ENCODE assay signal across 34 mouse cellular contexts in genomic region chr1:174959837-174960236, GRCm38 (mm10). TPM values are rescaled to one million over a fixed set of nuclear protein-coding genes. Genes with fewer than 3 reads are reported as not detected.
"Had no signal": no experiment of that assay in that cellular context is flagged by ENCODE, and none has a peak within 500 bp of the region (broad histone marks: within the 10 kb centered on the region; RNA-seq: fewer than 3 reads in every experiment).

No protein-coding gene starts in this region.

- DNase-seq: left cerebral cortex, postnatal 4 days; liver, embryonic 13.5 days; lung, adult 18-20 months; lung, adult 2 months; lung, embryonic 14.5 days; lung, postnatal 10 days; lung, postnatal 14 days; lung, postnatal 36 days; lung, postnatal 4 days; midbrain, embryonic 14.5 days had no signal

- H3K4me1 ChIP-seq: limb, embryonic 10.5 days; limb, embryonic 12.5 days; limb, embryonic 13.5 days; limb, embryonic 15.5 days; liver, embryonic 13.5 days; liver, embryonic 15.5 days; lung, embryonic 15.5 days; megakaryocyte, embryonic 14.5 days; midbrain, embryonic 15.5 days; neural tube, embryonic 12.5 days had no signal

- ATAC-seq: lung, postnatal 0 days; midbrain, embryonic 13.5 days; midbrain, embryonic 15.5 days; midbrain, embryonic 16.5 days had no signal

- H3K9me3 ChIP-seq: limb, embryonic 10.5 days; limb, embryonic 12.5 days; limb, embryonic 13.5 days; limb, embryonic 15.5 days; liver, embryonic 13.5 days; liver, embryonic 15.5 days; lung, embryonic 15.5 days; midbrain, embryonic 10.5 days; midbrain, embryonic 12.5 days; midbrain, embryonic 13.5 days; midbrain, embryonic 15.5 days; neural tube, embryonic 12.5 days had no signal

- H3K9ac ChIP-seq: limb, embryonic 12.5 days; limb, embryonic 13.5 days; limb, embryonic 15.5 days; liver, embryonic 13.5 days; liver, embryonic 14.5 days; liver, embryonic 15.5 days; lung, embryonic 14.5 days; lung, embryonic 15.5 days; midbrain, embryonic 12.5 days; midbrain, embryonic 13.5 days; midbrain, embryonic 15.5 days; neural tube, embryonic 12.5 days had no signal

- H3K36me3 ChIP-seq: limb, embryonic 10.5 days; limb, embryonic 12.5 days; limb, embryonic 13.5 days; limb, embryonic 15.5 days; liver, embryonic 13.5 days; liver, embryonic 15.5 days; lung, embryonic 15.5 days; midbrain, embryonic 10.5 days; midbrain, embryonic 12.5 days; midbrain, embryonic 13.5 days; midbrain, embryonic 15.5 days; neural tube, embryonic 12.5 days had no signal

- H3K27me3 ChIP-seq: limb, embryonic 12.5 days; limb, embryonic 13.5 days; limb, embryonic 15.5 days; liver, embryonic 13.5 days; liver, embryonic 15.5 days; lung, embryonic 15.5 days; megakaryocyte, embryonic 14.5 days; midbrain, embryonic 12.5 days; midbrain, embryonic 13.5 days; midbrain, embryonic 15.5 days; neural tube, embryonic 12.5 days had no signal

- H3K4me2 ChIP-seq: limb, embryonic 12.5 days; limb, embryonic 13.5 days; limb, embryonic 15.5 days; liver, embryonic 11.5 days; liver, embryonic 13.5 days; liver, embryonic 15.5 days; lung, embryonic 14.5 days; lung, embryonic 15.5 days; midbrain, embryonic 11.5 days; midbrain, embryonic 12.5 days; midbrain, embryonic 13.5 days; midbrain, embryonic 15.5 days; neural tube, embryonic 12.5 days had no signal

- H3K4me3 ChIP-seq: left cerebral cortex, adult 2 months; limb, embryonic 10.5 days; limb, embryonic 12.5 days; limb, embryonic 13.5 days; limb, embryonic 15.5 days; liver, embryonic 13.5 days; liver, embryonic 15.5 days; lung, embryonic 15.5 days; megakaryocyte, embryonic 14.5 days; midbrain, embryonic 10.5 days; midbrain, embryonic 12.5 days; midbrain, embryonic 13.5 days; midbrain, embryonic 15.5 days; myocyte; neural tube, embryonic 12.5 days had no signal

- H3K27ac ChIP-seq: left cerebral cortex, adult 2 months; limb, embryonic 10.5 days; limb, embryonic 12.5 days; limb, embryonic 13.5 days; limb, embryonic 15.5 days; liver, embryonic 13.5 days; liver, embryonic 14.5 days; liver, embryonic 15.5 days; lung, embryonic 15.5 days; macrophage; midbrain, embryonic 10.5 days; midbrain, embryonic 12.5 days; midbrain, embryonic 13.5 days; midbrain, embryonic 15.5 days; neural tube, embryonic 12.5 days had no signal

RNA-seq across cellular contexts. Expression of gene Grem2, which starts 38.2 kb away (rescaled TPM):
- total RNA-seq: megakaryocyte progenitor cell, adult 5-6 weeks; megakaryocyte, adult 5-6 weeks; megakaryocyte-erythroid progenitor cell, adult 5-6 weeks; monocyte, adult 5-6 weeks had no signal
- polyA plus RNA-seq: macrophage had no signal
